Mouse (Mus musculus) olfactory bulb, adult 2 months (tissue): ENCODE results near the gene Pik3cb.

Source experiments
- CTCF ChIP-seq: fragments of 200-500 bp; IDR thresholded peaks from 2 replicates; pipeline ENCODE4 v1.5.1; 2012; ENCODE audit warnings: low read depth, mild to moderate bottlenecking, low read length, moderate library complexity; ENCODE audit not compliant: insufficient read depth
- POLR2A ChIP-seq: fragments of 200-500 bp; IDR thresholded peaks from 2 replicates; pipeline ENCODE4 v1.6.1; 2012; ENCODE audit warnings: mild to moderate bottlenecking, low read depth, low read length, moderate library complexity; ENCODE audit not compliant: insufficient read depth

DNA sequence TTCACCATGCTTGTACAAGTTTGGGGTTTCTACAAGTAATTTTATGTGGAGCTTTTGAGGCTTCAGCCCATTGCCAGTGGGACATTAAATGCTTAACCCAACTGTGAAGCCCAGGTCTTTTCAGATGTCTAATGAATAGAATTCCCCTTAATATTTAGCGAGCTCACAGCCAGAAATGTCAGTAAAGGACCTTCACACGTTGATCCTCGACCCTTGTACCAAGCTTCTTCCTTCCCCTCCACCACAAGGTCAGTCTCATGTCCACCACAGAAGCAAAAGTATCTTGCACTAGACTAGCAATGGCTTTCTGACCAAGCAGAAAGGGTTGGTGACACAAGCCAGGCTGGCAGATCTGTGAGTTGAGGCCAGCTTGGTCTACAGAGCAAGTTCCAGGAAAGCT lies 750 bp upstream of the Pik3cb start:
- TF ChIP-seq POLR2A, result no peak
- no peak for TF ChIP-seq CTCF
